Mouse (Mus musculus) olfactory bulb, adult 2 months (tissue): Measurements from ENCODE around the gene Ndufs7.

Experiments
- CTCF ChIP-seq: fragments of 200-500 bp; IDR thresholded peaks from 2 replicates; pipeline ENCODE4 v1.5.1; 2012; ENCODE audit warnings: low read depth, mild to moderate bottlenecking, low read length, moderate library complexity; ENCODE audit not compliant: insufficient read depth
- POLR2A ChIP-seq: fragments of 200-500 bp; IDR thresholded peaks from 2 replicates; pipeline ENCODE4 v1.6.1; 2012; ENCODE audit warnings: mild to moderate bottlenecking, low read depth, low read length, moderate library complexity; ENCODE audit not compliant: insufficient read depth

- TF ChIP-seq POLR2A: no peak
- no peak for TF ChIP-seq CTCF
These were observed 10.5 kb downstream of the Ndufs7 start for GRCm38 (mm10) chr10:80259463-80259805.
